Mouse (Mus musculus) lung, adult 2 months (tissue): ENCODE data around the gene Ralgds.

Experiments used
- CTCF ChIP-seq: fragments of 200-500 bp; IDR thresholded peaks from 2 replicates; pipeline ENCODE4 v1.5.1; 2011; ENCODE audit warnings: mild to moderate bottlenecking, low read length, control low read depth; ENCODE audit not compliant: insufficient read depth
- POLR2A ChIP-seq: fragments of 200-500 bp; IDR thresholded peaks from 2 replicates; pipeline ENCODE4 v1.6.1; 2011; ENCODE audit warnings: low read depth, mild to moderate bottlenecking, control low read depth, low read length, borderline replicate concordance; ENCODE audit errors: extremely low read depth

DNA sequence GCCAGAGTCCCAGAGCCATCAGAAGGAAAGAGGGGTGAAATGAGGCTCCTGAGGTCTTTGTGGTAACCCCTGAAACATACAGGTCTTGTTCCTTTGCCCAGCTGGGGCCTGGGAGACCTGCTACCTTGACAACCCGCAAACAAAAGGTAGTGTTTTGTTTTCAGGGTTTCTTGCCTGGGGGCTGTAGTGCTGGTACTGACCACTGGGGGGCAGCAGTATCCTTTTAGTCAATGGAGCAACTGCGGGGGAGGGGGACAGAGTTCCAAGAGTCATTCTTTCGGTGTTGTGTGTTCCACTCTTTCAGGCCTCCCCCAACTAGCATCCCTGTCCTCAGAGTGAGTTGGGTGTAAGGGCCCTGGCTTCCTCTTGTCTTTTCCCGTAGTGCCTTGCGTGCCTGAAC is 1.6 kb downstream of the Ralgds start:
- TF ChIP-seq CTCF (peak; percentile 83), POLR2A (0 out of 2 replicates have a peak, but pooled peaks have one; percentile 8)
